Mouse (Mus musculus) heart, embryonic 15.5 days (tissue): Measurements from ENCODE around the gene Ssc5d. TPM values are rescaled to one million over a fixed set of nuclear protein-coding genes. Genes with fewer than 3 reads are reported as not detected.

Experiments
- ATAC-seq: fragments of 200-750 bp; cut with Nextera tagmentation; replicated peaks from 2 replicates; pipeline ENCODE4 v1.8.0; 2017; ENCODE audit warnings: low read depth, moderate TSS enrichment; ENCODE audit not compliant: insufficient number of reproducible peaks, insufficient read depth, low FRiP score
- H3K27ac ChIP-seq: fragments of 300-500 bp; sonication (generic); 2 replicates; pipeline ENCODE4 v1.5.1; 2015; ENCODE audit warnings: mild to moderate bottlenecking, inconsistent platforms
- H3K27me3 ChIP-seq: fragments of 300-500 bp; sonication (generic); 2 replicates; pipeline ENCODE4 v1.6.1; 2015; ENCODE audit warnings: inconsistent platforms
- H3K36me3 ChIP-seq: fragments of 300-500 bp; sonication (generic); 2 replicates; pipeline ENCODE4 v1.6.1; 2015; ENCODE audit warnings: mild to moderate bottlenecking, inconsistent platforms
- H3K4me1 ChIP-seq: fragments of 300-500 bp; sonication (generic); replicated peaks from 2 replicates; pipeline ENCODE4 v1.6.1; 2015; ENCODE audit warnings: inconsistent platforms
- H3K4me2 ChIP-seq: fragments of 300-500 bp; sonication (generic); 2 replicates; pipeline ENCODE4 v1.6.1; 2015; ENCODE audit warnings: inconsistent platforms, mild to moderate bottlenecking, moderate library complexity
- H3K4me3 ChIP-seq: fragments of 300-500 bp; sonication (generic); 2 replicates; pipeline ENCODE4 v1.5.1; 2015; ENCODE audit warnings: mild to moderate bottlenecking, inconsistent platforms
- H3K9ac ChIP-seq: fragments of 300-500 bp; sonication (generic); 2 replicates; pipeline ENCODE4 v1.6.1; 2015; ENCODE audit warnings: mild to moderate bottlenecking, inconsistent platforms
- H3K9me3 ChIP-seq: fragments of 300-500 bp; sonication (generic); replicated peaks from 2 replicates; pipeline ENCODE4 v1.6.1; 2016; ENCODE audit warnings: inconsistent platforms
- WGBS: fragments of 180-500 bp; shearing (Covaris S2); methylation state at CpG from one replicate; pipeline ENCODE4 v1.1.7; 2015; ENCODE audit warnings: mixed read lengths; 5-methylcytosine and 5-hydroxymethylcytosine counted together
- polyA plus RNA-seq: library from polyadenylated mRNA; unstranded; fragments of >200 nt; fragmentation: Nextera tagmentation; extraction: Ambion mirVana; gene quantifications from 2 replicates; pipeline ENCODE4 v1.2.1, GENCODE M21; 2015

Gene Ssc5d
- polyA plus RNA-seq, 1 experiment from 2014 or later: 2.6 TPM

GRCm38 (mm10) chr7:4901171-4901570 is 24.4 kb upstream of the Ssc5d start:
- no peaks in the 10 kb centered on the region for H3K9me3 ChIP-seq
- peak overlapping the region; percentile 37; the same call in 1 of the 2 replicates for H3K27ac ChIP-seq
- H3K4me2 ChIP-seq: peak overlapping the region; percentile 69
- H3K36me3 ChIP-seq: no peaks in the 10 kb centered on the region
- WGBS: 50% methylated on average over 8 of the region's 8 CpGs
- peaks cover 13% of the 10 kb centered on the region for H3K4me1 ChIP-seq
- no peaks in the 10 kb centered on the region for H3K27me3 ChIP-seq
- ATAC-seq: no peak
- no peak overlapping the region; the same call in 1 of the 2 replicates for H3K4me3 ChIP-seq
- H3K9ac ChIP-seq: no peak overlapping the region

GRCm38 (mm10) chr7:4902404-4902803 is 23.2 kb upstream of the Ssc5d start:
- no peaks in the 10 kb centered on the region for H3K36me3 ChIP-seq
- ATAC-seq: no peak
- peaks cover 18% of the 10 kb centered on the region for H3K4me1 ChIP-seq
- no peak overlapping the region for H3K4me2 ChIP-seq
- WGBS: 77% methylated on average over 9 of the region's 9 CpGs
- H3K27ac ChIP-seq: no peak overlapping the region
- H3K9ac ChIP-seq: no peak overlapping the region
- no peak overlapping the region for H3K4me3 ChIP-seq
- no peaks in the 10 kb centered on the region for H3K9me3 ChIP-seq
- no peaks in the 10 kb centered on the region for H3K27me3 ChIP-seq

- 44% methylated on average over 10 of the region's 10 CpGs for WGBS
- H3K36me3 ChIP-seq: no peaks in the 10 kb centered on the region
- no peaks in the 10 kb centered on the region for H3K27me3 ChIP-seq
- no peaks in the 10 kb centered on the region for H3K9me3 ChIP-seq
- no peak within 1 kb of the TSS for H3K9ac ChIP-seq
- ATAC-seq: no peak
- peaks cover 4% of the 10 kb centered on the region; the same call in 1 of the 2 replicates for H3K4me1 ChIP-seq
- H3K27ac ChIP-seq: no peak within 1 kb of the TSS
- H3K4me2 ChIP-seq: no peak within 1 kb of the TSS
- no peak within 1 kb of the TSS for H3K4me3 ChIP-seq
These were observed 19.1 kb upstream of the Ssc5d start, which contains the start of gene Gm36210 for GRCm38 (mm10) chr7:4906466-4906950. TSS of gene Gm36210 (minus strand) at chr7:4906516.

- Histone ChIP-seq H3K36me3 (no peaks in the 10 kb centered on the region), H3K27me3 (no peaks in the 10 kb centered on the region), H3K4me2 (no peak overlapping the region), H3K9me3 (no peaks in the 10 kb centered on the region), H3K4me3 (no peak overlapping the region), H3K27ac (no peak overlapping the region), H3K4me1 (peaks cover 16% of the 10 kb centered on the region), H3K9ac (no peak overlapping the region)
- ATAC-seq: no peak
- WGBS: 27% methylated on average over 9 of the region's 9 CpGs
These were observed 14.0 kb upstream of the Ssc5d start for GRCm38 (mm10) chr7:4911561-4911960.

GRCm38 (mm10) chr7:4912248-4912647 is 13.3 kb upstream of the Ssc5d start:
- Histone ChIP-seq H3K27ac (no peak overlapping the region), H3K9me3 (no peaks in the 10 kb centered on the region), H3K27me3 (no peaks in the 10 kb centered on the region), H3K9ac (no peak overlapping the region), H3K4me2 (no peak overlapping the region), H3K36me3 (0 out of 2 replicates have a peak, but pooled peaks cover 3% of the 10 kb centered on the region), H3K4me3 (no peak overlapping the region), H3K4me1 (peaks cover 16% of the 10 kb centered on the region)
- whole genome bisulfite sequencing: 53% methylated on average over 5 of the region's 5 CpGs
- ATAC-seq: no peak

- Histone ChIP-seq H3K36me3 (peaks cover 27% of the 10 kb centered on the region), H3K4me1 (peaks cover 16% of the 10 kb centered on the region), H3K27ac (peak within 1 kb of the TSS; percentile 96), H3K4me3 (peak within 1 kb of the TSS; percentile 77), H3K4me2 (peak within 1 kb of the TSS; percentile 74), H3K27me3 (no peaks in the 10 kb centered on the region), H3K9me3 (no peaks in the 10 kb centered on the region), H3K9ac (peak within 1 kb of the TSS; percentile 86)
- peak; percentile 90 for ATAC-seq
- WGBS: under 1% methylated on average over 56 of the region's 56 CpGs
These were observed 10.4 kb upstream of the Ssc5d start, which contains the start of gene Zfp628 for GRCm38 (mm10) chr7:4915007-4915665. TSS of gene Zfp628 (plus strand) at chr7:4915217.

- Histone ChIP-seq H3K9ac (peak overlapping the region; percentile 86), H3K4me2 (peak overlapping the region; percentile 74), H3K27ac (peak overlapping the region; percentile 96), H3K4me3 (peak overlapping the region; percentile 77), H3K4me1 (peaks cover 20% of the 10 kb centered on the region), H3K9me3 (no peaks in the 10 kb centered on the region), H3K27me3 (no peaks in the 10 kb centered on the region), H3K36me3 (peaks cover 35% of the 10 kb centered on the region)
- ATAC-seq: no peak; the same call in 1 of the 2 replicates
- 19% methylated on average over 14 of the region's 14 CpGs for WGBS
These were observed 9.7 kb upstream of the Ssc5d start for GRCm38 (mm10) chr7:4915669-4916416.

GRCm38 (mm10) chr7:4917494-4917893 is 8.1 kb upstream of the Ssc5d start:
- Histone ChIP-seq H3K36me3 (peaks cover 36% of the 10 kb centered on the region), H3K4me3 (no peak overlapping the region), H3K27me3 (no peaks in the 10 kb centered on the region), H3K9ac (no peak overlapping the region), H3K9me3 (no peaks in the 10 kb centered on the region), H3K4me1 (peaks cover 36% of the 10 kb centered on the region), H3K4me2 (no peak overlapping the region), H3K27ac (no peak overlapping the region)
- no peak for ATAC-seq
- 84% methylated on average over 2 of the region's 2 CpGs for WGBS

GRCm38 (mm10) chr7:4918681-4919080 is 6.9 kb upstream of the Ssc5d start:
- Histone ChIP-seq H3K27ac (no peak overlapping the region), H3K36me3 (peaks cover 36% of the 10 kb centered on the region), H3K4me3 (no peak overlapping the region), H3K9ac (no peak overlapping the region), H3K4me1 (peaks cover 48% of the 10 kb centered on the region), H3K4me2 (no peak overlapping the region), H3K9me3 (no peaks in the 10 kb centered on the region), H3K27me3 (no peaks in the 10 kb centered on the region)
- 90% methylated on average over 15 of the region's 15 CpGs for WGBS
- ATAC-seq: no peak

GRCm38 (mm10) chr7:4919096-4919495 is 6.5 kb upstream of the Ssc5d start:
- Histone ChIP-seq H3K9me3 (no peaks in the 10 kb centered on the region), H3K27ac (no peak overlapping the region), H3K27me3 (no peaks in the 10 kb centered on the region), H3K4me3 (no peak overlapping the region), H3K36me3 (peaks cover 36% of the 10 kb centered on the region), H3K4me1 (peaks cover 52% of the 10 kb centered on the region), H3K9ac (no peak overlapping the region), H3K4me2 (no peak overlapping the region)
- 86% methylated on average over 21 of the region's 21 CpGs for whole genome bisulfite sequencing
- no peak for ATAC-seq

GRCm38 (mm10) chr7:4919971-4920370 is 5.6 kb upstream of the Ssc5d start:
- Histone ChIP-seq H3K9ac (no peak overlapping the region), H3K4me2 (no peak overlapping the region), H3K36me3 (peaks cover 36% of the 10 kb centered on the region), H3K4me3 (no peak overlapping the region), H3K27me3 (no peaks in the 10 kb centered on the region), H3K27ac (no peak overlapping the region), H3K9me3 (no peaks in the 10 kb centered on the region), H3K4me1 (peaks cover 54% of the 10 kb centered on the region)
- ATAC-seq: no peak
- WGBS: 88% methylated on average over 21 of the region's 21 CpGs
